Mouse (Mus musculus) 3134 (cell line): ENCODE results near the gene Atoh8.

Source experiments
- DNase-seq: peaks from one replicate; pipeline ENCODE4 v3.0.0-alpha.2; 2011; ENCODE audit warnings: low spot score; ENCODE audit not compliant: insufficient read length; ENCODE audit errors: extremely low read depth

The Atoh8 gene

DNA sequence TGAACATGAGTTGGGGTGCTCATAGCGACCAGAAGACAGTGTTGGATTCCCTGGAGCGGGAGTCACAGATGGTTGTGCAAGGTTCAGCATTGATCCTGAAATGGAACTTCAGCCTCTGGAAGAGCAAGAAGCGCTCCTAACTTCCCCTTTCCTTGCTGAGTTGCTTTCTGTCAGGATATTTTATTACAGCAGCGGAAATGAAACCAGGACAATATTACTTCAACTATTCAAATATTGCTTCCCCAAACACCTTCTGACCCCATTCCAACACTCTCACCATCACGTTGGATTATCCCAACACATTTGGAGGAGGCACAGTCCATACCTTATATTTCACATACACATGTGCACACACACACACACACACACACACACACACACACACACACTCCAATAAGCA lies 73.6 kb downstream of the Atoh8 start:
- DNase-seq = no peak

DNA sequence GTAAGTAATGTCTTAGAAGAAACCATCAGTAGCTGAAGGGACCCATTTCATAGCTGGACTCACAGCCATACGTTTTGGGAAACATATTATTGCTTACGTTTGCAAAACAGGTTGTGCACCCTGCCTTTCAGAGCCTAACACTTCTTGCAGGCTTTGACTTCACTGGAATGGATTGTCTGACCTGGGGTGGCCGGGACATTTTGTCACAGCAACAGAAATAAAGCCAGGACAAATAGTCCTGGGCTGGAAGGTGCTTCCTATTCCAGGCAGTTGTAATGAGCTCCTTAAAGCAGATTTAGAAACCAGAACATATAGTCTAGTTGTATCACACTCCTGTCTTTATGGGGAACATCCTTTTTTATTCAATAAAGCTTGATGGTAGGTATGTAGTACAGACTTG lies 74.4 kb downstream of the Atoh8 start:
- no peak for DNase-seq

- no peak for DNase-seq
Measured at GRCm38 (mm10) chr6:72159861-72160395, 75.4 kb downstream of the Atoh8 start.

GRCm38 (mm10) chr6:72158966-72159764 lies 76.2 kb downstream of the Atoh8 start:
- no peak for DNase-seq
